Mouse (Mus musculus) thymus, postnatal 14 days (tissue): ENCODE results near the gene Gabpa.

Source experiments
- DNase-seq: peaks from one replicate; pipeline ENCODE4 v3.0.0; 2021

The Gabpa gene

GRCm38 (mm10) chr16:84834745-84835440 is at the start of gene Gabpa:
TSS of gene Gabpa (plus strand) at chr16:84834925.
- DNase-seq, result peak; percentile 93

DNA sequence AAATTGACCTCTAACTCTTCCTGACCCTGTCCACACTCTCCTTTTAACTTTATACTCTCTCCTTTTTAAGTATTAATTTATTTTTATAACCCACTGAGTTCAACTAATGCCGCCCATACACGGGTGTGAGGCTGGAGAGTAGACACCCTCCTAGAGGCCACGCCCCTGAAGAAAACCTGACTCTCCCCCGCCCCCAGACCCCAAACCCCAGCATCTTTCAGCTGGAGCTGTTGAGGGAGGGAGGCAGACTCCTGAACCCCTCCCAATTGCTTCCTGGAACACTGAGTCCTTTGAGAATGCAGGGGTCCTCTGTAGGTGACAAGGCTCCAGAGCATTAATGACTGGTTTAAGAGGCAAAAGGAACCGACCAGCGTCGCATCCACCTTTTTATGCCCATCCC is 49.8 kb upstream of the Gabpa start:
- DNase-seq, result no peak

DNA sequence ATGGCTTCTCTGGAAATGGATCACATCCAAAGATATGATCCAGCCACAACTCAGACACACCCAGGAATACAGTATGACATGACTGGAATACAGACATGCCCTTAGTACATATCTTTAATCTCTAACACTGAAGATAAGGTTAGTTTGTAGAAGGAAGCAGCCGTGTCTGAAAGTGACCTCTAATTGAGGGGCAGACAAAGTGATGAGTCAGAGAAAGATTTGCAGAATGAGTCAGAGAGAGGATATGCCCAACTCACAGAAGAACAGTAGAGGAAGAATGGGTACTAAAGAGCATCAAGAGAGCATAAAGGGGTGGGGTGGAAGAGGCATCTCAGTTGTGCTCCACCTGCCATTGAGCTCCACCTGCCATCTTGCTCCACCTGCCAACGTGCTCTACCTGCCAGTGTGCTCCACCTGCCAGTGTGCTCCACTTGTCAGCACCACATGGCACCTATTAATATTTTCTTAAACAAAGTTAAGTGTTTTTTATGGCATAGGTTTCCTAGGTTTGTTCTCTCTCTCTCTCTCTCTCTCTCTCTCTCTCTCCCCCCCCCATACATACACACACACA is 44.0 kb upstream of the Gabpa start:
- no peak for DNase-seq

GRCm38 (mm10) chr16:84793401-84793800 is 41.3 kb upstream of the Gabpa start:
- DNase-seq, result no peak

GRCm38 (mm10) chr16:84795337-84795736 is 39.4 kb upstream of the Gabpa start:
- DNase-seq, result no peak

GRCm38 (mm10) chr16:84796678-84797077 is 38.0 kb upstream of the Gabpa start:
- no peak for DNase-seq

GRCm38 (mm10) chr16:84800038-84800437 is 34.7 kb upstream of the Gabpa start:
- DNase-seq, result no peak

DNA sequence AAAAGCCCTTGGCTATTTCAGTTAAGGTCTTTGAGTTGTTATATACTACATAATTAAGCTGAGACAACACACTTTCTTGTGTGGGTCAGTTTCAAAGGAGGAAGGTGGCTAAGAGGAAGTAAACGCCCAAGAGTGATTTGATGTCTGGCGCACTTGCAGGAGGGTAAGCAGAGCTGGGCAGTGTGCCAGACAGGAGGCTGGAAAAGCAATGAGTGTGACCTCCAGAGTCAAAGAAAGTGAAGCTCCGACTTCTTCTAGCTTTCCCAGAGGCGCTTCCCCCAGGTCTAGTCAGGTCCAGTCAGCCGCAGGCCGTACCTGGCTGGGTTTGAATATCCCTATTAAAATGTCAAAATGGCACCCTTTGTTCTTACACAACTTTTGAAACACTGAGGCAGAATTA is 32.5 kb upstream of the Gabpa start:
- DNase-seq, result no peak

DNA sequence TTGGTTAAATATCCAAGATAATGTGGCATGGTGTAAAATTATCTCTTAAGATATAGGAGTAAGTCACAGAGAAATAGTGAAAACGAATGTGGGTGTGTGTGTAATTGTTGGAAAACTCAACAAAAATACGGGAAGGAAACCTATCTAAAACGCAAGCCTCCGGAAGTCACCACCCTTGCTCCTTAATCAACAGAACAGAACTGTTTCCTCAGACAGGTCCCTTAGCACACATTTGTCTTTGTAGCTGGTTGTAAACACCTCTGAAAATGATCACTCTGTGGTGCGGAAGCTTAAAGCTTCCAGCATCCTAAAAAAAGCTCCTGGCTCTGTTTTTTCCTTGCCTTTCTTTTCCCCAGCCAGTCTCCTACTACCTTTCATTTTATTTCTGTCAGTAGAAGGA is 29.9 kb upstream of the Gabpa start:
- no peak for DNase-seq

DNA sequence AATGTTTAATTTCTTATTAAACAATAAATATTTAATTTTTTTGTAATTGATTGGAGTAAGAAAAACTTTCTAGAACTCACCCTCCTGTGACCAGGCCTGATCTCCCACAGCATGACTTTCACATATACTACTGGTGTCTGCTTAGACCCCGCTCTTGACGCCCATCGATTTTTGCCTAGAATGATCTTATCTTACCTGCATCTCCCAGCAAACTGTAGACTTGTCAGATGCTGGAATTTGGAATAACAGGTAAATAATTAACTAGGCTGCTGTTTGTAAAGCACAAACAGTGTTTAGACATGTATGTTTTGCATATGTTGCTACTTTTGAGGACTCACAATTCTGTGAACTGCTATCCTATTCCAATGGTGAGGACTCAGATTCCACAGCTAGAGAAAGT is 28.6 kb upstream of the Gabpa start:
- DNase-seq, result no peak

- no peak for DNase-seq
Observed at GRCm38 (mm10) chr16:84807874-84808273, 26.9 kb upstream of the Gabpa start.

GRCm38 (mm10) chr16:84810254-84810653 is 24.5 kb upstream of the Gabpa start:
- DNase-seq, result no peak

DNA sequence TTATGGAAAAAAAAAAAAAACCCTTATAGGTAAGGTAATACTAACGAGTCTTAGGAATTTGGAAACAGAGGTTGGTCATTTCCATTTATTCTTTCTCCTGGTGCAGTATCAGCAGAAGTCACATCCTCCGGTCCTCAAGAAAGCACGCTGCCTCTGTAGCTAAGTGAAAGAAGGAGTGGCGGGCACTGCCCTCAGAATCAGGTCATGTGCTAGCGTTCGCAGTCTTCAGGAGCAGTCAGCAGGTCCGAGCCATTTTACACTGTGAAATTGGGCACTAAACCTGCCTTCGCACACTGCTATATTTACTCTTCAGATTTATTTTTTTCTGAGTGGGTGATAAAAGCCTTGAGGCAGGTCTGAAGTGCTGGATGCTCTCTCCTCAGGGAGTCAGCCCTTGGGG is 20.9 kb upstream of the Gabpa start:
- DNase-seq, result no peak

GRCm38 (mm10) chr16:84814511-84814910 is 20.2 kb upstream of the Gabpa start:
- DNase-seq, result no peak

DNA sequence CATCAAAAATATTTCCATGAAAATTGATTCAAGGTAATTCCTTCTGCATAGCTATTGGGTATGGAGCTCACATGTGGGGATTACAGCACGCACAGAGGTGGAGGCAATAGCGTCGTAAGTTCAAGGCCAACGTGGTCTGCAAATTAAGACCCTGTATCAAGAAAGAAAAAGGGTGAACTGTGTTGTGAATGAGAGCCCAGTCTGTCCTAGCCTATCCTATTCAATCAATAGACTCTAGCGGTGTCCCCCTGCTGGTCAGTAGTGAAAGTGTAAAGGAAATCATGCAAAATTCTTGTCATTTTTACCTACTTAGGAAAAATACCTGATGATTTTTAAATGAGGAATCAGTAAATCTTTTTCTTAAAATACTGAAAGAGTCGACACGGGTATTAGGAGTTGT is 17.3 kb upstream of the Gabpa start:
- DNase-seq, result peak; percentile 32

DNA sequence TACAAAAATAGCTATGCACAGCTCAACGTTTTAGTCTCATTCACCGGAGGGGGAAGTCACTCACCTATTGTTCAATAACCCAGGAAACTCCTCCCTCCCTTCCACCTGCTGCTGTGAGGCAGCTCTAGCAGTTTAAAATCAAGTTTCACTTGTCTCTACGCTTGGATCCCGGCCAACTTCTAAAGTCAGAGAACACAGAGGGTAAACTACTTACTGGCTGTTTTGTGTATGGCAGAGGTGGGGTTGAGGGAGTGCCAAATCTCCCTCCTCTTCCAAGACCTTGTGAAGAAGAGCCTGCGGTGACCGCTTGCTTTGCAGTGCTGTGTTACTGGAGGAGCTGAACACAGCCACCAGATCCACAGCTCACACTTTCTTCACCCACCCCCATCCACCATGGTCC is 9.7 kb upstream of the Gabpa start:
- DNase-seq, result no peak

- no peak for DNase-seq
Observed at GRCm38 (mm10) chr16:84831696-84832095, 3.0 kb upstream of the Gabpa start.

DNA sequence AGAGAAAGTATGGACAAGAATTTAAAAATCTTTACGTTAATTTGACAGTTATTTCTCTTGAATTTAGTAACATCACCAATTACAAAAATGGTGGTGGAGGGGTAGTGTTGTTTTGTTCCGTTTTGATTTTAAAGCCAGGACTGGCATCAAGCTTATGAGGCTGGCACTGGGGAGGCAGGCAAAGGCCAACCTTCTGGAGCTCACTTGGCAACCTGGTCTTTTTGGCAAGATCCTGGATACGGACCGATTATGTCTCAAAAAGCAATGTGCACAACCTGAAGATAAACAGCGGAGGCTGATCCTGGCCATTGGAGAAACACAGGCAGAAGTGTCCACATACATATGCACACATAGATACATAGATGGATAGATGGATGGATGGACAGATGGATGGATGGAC is 2.0 kb upstream of the Gabpa start:
- DNase-seq, result no peak

GRCm38 (mm10) chr16:84834344-84834743 is 381 bp upstream of the Gabpa start:
- DNase-seq, result no peak

GRCm38 (mm10) chr16:84835441-84835822 is 707 bp downstream of the Gabpa start, which contains the start of gene Atp5j:
TSS of gene Atp5j (minus strand) at chr16:84835625.
- DNase-seq, result peak; percentile 88

DNA sequence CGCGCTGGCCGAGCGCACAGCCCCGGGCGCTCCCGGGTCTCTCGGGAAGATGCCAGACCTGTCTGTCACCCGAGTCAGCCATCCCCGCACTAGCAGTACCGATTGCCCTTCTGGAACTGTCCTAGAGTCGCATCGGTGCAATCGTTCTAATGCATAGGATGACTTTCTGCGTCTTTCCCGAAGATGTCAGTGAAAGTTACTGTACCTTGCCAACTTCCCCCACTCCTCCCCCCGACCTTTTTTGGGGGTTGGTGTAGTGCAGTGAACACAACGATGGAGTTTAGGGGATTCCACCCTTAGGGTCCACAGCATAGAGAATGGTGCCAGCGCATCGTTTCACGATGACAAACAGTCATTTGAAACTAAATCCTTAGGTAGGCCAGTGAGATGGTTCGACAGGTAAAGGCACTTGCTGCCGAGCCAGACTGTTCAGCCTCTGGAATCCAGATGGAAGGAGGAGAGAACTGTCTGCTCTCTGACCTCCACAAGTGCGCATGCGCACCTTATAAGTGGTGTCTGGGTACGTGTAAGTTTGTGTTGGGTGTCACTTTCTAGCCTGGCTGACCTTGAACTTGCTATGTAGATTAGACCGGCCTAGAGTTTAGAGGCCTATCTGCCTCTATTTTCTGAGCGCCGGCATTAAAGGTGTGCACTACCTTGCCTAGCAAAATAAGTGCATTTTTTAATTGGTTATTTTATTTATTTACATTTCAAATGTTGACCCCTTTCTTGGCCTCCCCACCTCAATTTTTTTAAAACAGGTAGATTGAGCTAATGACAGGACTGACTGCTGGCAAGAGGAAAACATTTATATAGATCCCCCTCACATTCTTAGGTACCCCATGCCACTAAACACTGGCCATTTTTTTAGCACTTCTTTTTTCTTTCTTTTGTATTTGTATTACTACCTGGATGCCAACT is 1.4 kb downstream of the Gabpa start:
- DNase-seq, result peak; percentile 60

GRCm38 (mm10) chr16:84838576-84838975 is 3.9 kb downstream of the Gabpa start:
- no peak for DNase-seq

- DNase-seq, result no peak
Observed at GRCm38 (mm10) chr16:84853492-84853891, 18.8 kb downstream of the Gabpa start.

DNA sequence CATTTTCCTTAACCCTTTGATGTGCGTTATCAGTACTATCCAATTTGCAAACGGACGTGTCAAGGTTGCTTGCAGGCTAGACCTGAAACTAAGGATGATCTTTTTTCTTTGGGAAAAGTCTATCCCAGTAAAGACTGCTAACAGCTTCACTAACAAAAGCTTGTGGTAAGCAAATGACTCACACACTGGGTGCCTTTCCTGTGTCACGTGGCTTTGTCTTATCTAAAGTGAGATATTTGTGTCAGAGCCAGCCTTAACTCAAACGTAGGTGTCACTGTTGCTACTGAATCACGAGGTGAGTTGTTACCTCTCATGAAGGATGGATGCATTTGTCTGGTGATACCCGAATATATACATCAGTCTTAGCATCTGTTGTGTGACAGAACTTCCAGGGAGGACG is 29.9 kb downstream of the Gabpa start:
- DNase-seq, result no peak
